Mouse (Mus musculus) liver, embryonic 14 days (tissue): ENCODE results near the gene Itfg2. TPM values are rescaled to one million over a fixed set of nuclear protein-coding genes. Genes with fewer than 3 reads are reported as not detected.

Source experiments
- polyA plus RNA-seq: library from polyadenylated mRNA; depleted of rRNA; stranded (reverse); fragments of >200 nt; gene quantifications from 2 replicates; pipeline ENCODE4 v1.2.3, GENCODE M21; 2012; rRNA removed

Gene Itfg2
- 6.2 and 7.1 TPM in 2 replicates for polyA plus RNA-seq

DNA sequence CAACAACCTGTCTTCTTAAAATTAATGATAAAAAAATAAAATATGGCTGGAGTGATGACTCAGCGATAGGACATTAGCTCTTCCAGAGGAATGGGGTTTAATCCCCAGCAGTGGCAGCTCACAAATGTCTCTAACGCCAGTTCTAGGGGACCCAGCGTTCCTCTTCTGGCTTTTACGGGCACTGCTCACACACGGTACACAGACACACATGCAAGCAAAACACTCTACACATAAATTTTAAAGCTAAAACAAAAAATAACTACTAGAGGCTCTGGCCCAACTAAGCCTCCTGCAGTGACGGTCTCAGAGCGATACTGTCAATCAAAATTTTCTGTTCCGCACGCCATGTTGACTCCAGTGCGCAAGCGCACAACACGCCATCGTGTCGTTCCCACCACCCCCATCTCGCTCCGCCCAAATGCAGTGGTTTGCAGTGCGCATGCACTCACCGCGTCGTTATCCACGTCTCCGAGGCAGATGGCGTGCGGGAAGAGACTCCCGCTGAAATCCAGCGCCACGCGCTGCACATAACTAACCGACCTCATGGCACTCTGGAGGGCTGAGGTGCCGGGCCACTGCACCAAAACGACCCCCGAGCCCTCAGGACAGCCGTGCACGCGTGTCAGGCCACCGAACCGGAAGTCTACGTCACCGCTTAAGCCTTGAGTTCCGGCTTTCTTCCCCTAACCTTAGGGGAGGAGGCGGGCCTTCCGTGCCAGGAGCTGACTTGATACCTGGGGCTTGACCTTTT, at the start of gene Itfg2:
Itfg2 (minus strand) TSS at position 663 of the 751 bp plus-strand sequence.

DNA sequence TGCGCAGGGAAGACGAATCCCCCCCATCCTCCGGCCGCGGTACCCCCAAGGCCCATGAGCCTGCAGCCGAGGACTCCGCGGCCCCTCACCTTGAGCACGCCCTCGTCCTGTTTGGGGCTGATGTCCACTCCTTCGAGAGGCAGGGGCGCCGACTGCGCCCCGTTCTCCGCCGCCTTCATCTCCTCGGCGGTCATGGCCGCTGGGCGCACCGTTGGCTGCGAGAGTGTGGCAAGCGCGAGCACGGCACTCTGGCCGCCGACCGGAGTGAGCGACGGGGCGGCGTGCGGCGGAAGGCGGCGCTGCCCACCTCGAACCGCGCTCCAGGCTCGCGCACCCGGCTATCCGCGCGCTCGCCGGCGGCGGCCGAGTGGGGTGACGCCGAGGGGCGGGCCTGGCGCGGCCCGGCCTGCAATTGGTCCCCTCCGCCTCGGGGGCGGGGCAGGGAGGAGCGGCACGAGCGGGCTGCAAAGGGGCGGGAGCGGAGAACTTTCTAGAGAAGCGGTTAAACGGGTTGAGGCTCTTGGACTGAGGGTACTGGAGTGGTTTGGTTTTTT, 13.7 kb upstream of the Itfg2 start, which contains the start of gene Fkbp4:
Fkbp4 (minus strand) TSS at position 361 of the 554 bp plus-strand sequence.

DNA sequence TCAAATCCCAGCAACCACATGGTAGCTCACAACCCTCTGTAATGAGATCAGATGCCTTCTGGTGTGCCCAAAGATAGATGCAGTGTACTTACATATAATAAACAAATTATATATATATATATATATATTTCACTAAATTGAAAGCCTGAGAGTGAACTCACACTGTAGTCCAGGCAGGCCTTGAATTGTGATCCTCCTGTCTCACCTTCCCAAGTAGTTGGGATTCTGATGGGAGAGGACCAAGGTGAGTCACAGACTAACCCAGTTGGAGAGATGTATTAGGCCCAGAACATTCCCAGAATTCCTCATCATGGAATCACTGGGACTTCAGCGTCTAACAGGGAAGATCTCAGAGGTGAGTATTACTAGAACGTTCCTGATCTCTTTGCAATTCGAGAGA, 25.7 kb downstream of the Itfg2 start, which contains the start of gene Nrip2:
Nrip2 (plus strand) TSS at position 301 of the 400 bp plus-strand sequence.

DNA sequence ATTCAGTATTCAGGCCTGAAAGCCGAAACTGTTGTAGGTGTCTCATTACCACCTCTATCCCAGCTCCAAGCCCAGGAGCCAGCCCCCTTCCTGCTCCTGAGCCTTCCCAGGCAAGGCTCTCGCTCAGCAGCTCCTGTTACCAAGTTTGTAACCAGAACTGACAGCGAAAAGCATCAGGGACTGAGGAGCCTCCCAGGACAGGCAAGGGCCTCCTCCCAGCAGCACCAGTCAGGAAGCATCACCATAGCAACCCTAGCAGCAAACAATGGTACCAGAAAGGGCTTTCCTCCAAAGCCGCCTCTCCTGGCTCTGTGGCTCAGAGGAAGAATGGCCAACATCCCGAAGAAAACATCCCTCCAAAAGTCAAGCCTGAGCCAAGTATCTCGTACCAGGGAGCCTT, 49.5 kb downstream of the Itfg2 start, which contains the start of the genes Tex52 and Gm44596:
Tex52 (plus strand) TSS at position 265 of the 400 bp plus-strand sequence.
Gm44596 (plus strand) TSS at position 312 of the 400 bp plus-strand sequence.

DNA sequence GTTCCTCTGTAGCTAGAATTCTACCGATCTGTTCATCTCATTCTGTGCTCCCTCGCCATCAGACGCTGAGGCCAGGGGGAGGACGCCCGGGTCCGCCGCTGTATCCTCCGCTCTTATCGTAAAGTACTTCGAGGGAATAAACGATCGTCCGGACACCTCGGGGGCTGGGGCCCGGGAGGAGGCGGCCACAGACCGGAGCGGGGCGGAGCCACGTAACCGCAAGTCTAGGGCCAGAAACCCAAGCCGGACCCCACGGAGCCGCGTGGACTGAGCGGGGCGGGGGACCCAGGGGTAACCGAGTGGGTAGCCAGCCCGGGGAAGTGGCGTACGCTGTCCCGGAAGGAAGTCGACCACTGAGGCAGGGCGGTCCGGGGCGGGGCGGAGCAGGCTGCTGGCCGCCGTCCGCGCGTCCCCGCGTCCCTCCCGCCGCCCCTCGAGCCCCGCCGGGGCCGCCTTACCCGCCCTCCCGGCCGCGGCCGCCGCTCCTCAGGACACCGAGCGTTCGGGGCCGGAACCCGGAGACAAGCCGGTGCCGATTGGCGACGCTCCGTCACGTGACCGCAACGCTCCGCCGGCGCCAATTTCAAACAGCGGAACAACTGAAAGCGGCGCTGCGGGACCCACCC, 62.2 kb downstream of the Itfg2 start, which contains the start of the genes Rhno1 and Foxm1:
Rhno1 (minus strand) TSS at position 531 of the 626 bp plus-strand sequence.
Foxm1 (plus strand) TSS at position 587 of the 626 bp plus-strand sequence.

Other genes with a start within 250 kb of the Itfg2 start
- 0.26 and 0.28 TPM in 2 replicates for gene Tead4, start 124.1 kb downstream of the Itfg2 start, polyA plus RNA-seq
- gene Tulp3, start 69.1 kb downstream of the Itfg2 start, polyA plus RNA-seq: 2.8 and 2.9 TPM in 2 replicates
- gene Rhno1, start 62.0 kb downstream of the Itfg2 start, polyA plus RNA-seq: 13.8 and 21.2 TPM in 2 replicates
- gene Foxm1, start 62.0 kb downstream of the Itfg2 start, polyA plus RNA-seq: 20.3 and 26.5 TPM in 2 replicates
- gene Tex52, start 49.5 kb downstream of the Itfg2 start, polyA plus RNA-seq: 0.05 and 0.10 TPM in 2 replicates
- gene Gm44596, start 49.4 kb downstream of the Itfg2 start, polyA plus RNA-seq: not detected in 2 replicates
- gene Nrip2, start 25.6 kb downstream of the Itfg2 start, polyA plus RNA-seq: 0.58 and 0.76 TPM in 2 replicates
- gene Fkbp4, start 13.7 kb upstream of the Itfg2 start, polyA plus RNA-seq: 123 and 126 TPM in 2 replicates
- 166 and 180 TPM in 2 replicates for gene Pzp, start 101.8 kb upstream of the Itfg2 start, polyA plus RNA-seq
- gene A2ml1, start 156.7 kb upstream of the Itfg2 start, polyA plus RNA-seq: 8.4 and 8.9 TPM in 2 replicates
- 0.09 TPM in 2 replicates for gene Klrb1a, start 198.6 kb upstream of the Itfg2 start, polyA plus RNA-seq
- 0.06 and 0.10 TPM in 2 replicates for gene Clec2h, start 237.5 kb upstream of the Itfg2 start, polyA plus RNA-seq